In genomic region chr3:103130236-103130751, GRCm38 (mm10) we compare ENCODE assay signal across 8 mouse cellular contexts. TPM values are rescaled to one million over a fixed set of nuclear protein-coding genes. Genes with fewer than 3 reads are reported as not detected.
A peak's percentile ranks its signal among the peaks of the same experiment; 100 is the strongest.
DNase-seq lines count a peak whose midpoint lies in the region; ATAC-seq lines count a peak whose summit lies in the region.

No protein-coding gene starts in this region.

- 41% methylated on average over 6 of the region's 6 CpGs for WGBS in embryonic facial prominence, embryonic 14.5 days
- 50% methylated on average over 6 of the region's 6 CpGs for WGBS in hindbrain, embryonic 12.5 days
- 22% methylated on average over 6 of the region's 6 CpGs for WGBS in stomach, embryonic 16.5 days

- peaks cover 9% of the 10 kb centered on the region; the same call in 1 of the 2 replicates for H3K4me1 ChIP-seq in embryonic facial prominence, embryonic 14.5 days (ENCODE audit: control insufficient read depth, insufficient read depth, low read length)
- H3K4me1 ChIP-seq in hindbrain, embryonic 12.5 days: peaks cover 14% of the 10 kb centered on the region
- peaks cover 26% of the 10 kb centered on the region for H3K4me1 ChIP-seq in stomach, embryonic 16.5 days (ENCODE audit: control insufficient read depth, insufficient read depth, low read length)

- H3K36me3 ChIP-seq in embryonic facial prominence, embryonic 14.5 days (ENCODE audit: control insufficient read depth, insufficient read depth, low read length): 0 out of 2 replicates have a peak, but pooled peaks cover 7% of the 10 kb centered on the region
- H3K36me3 ChIP-seq in hindbrain, embryonic 12.5 days: no peaks in the 10 kb centered on the region
- no peaks in the 10 kb centered on the region for H3K36me3 ChIP-seq in stomach, embryonic 16.5 days (ENCODE audit: control insufficient read depth, insufficient read depth, low read length)

- DNase-seq in urinary bladder, postnatal 36 days (ENCODE audit: low spot score in 2 of 2): peak; percentile 25 to 30
- DNase-seq in urinary bladder, postnatal 4 days (ENCODE audit: low spot score in 2 of 2): no peak
- peak; percentile 64 for DNase-seq in embryonic facial prominence, embryonic 14.5 days (ENCODE audit: low spot score)
- DNase-seq in layer of hippocampus, postnatal 14 days (ENCODE audit: low spot score in 2 of 2): peak; percentile 16 to 24
- no peak for DNase-seq in testis, postnatal 10 days (ENCODE audit: low spot score)

- no peaks in the 10 kb centered on the region for H3K27me3 ChIP-seq in embryonic facial prominence, embryonic 14.5 days (replicated peaks; ENCODE audit: control insufficient read depth, insufficient read depth, low read length)
- H3K27me3 ChIP-seq in hindbrain, embryonic 12.5 days: no peaks in the 10 kb centered on the region
- no peaks in the 10 kb centered on the region for H3K27me3 ChIP-seq in stomach, embryonic 16.5 days (ENCODE audit: control insufficient read depth, insufficient read depth, low read length)

- no peaks in the 10 kb centered on the region for H3K9me3 ChIP-seq in embryonic facial prominence, embryonic 14.5 days (ENCODE audit: control insufficient read depth, low read length)
- H3K9me3 ChIP-seq in hindbrain, embryonic 12.5 days (replicated peaks): no peaks in the 10 kb centered on the region
- no peaks in the 10 kb centered on the region for H3K9me3 ChIP-seq in stomach, embryonic 16.5 days (replicated peaks; ENCODE audit: control insufficient read depth, low read length)

- H3K4me3 ChIP-seq in embryonic facial prominence, embryonic 14.5 days (ENCODE audit: low read depth, low read length): no peak overlapping the region
- no peak overlapping the region for H3K4me3 ChIP-seq in hindbrain, embryonic 12.5 days
- no peak overlapping the region for H3K4me3 ChIP-seq in stomach, embryonic 16.5 days (replicated peaks; ENCODE audit: low read length)

- ATAC-seq in embryonic facial prominence, embryonic 14.5 days (ENCODE audit: low read depth): peak; percentile 60; the same call in 1 of the 2 replicates
- ATAC-seq in hindbrain, embryonic 12.5 days (ENCODE audit: low FRiP score): 0 out of 2 replicates have a peak, but pooled peaks have one; percentile 40
- ATAC-seq in megakaryocyte progenitor cell, adult 5-6 weeks (replicated peaks; ENCODE audit: poor library complexity): peak; percentile 74
- ATAC-seq in stomach, embryonic 16.5 days (ENCODE audit: insufficient read depth, low FRiP score): peak; percentile 70

- no peak overlapping the region for H3K4me2 ChIP-seq in embryonic facial prominence, embryonic 14.5 days (ENCODE audit: low read depth, low read length)
- no peak overlapping the region for H3K4me2 ChIP-seq in hindbrain, embryonic 12.5 days (replicated peaks)
- 0 out of 2 replicates have a peak overlapping the region, but pooled peaks have one; percentile 9 for H3K4me2 ChIP-seq in stomach, embryonic 16.5 days (ENCODE audit: low read depth, low read length)

- H3K27ac ChIP-seq in embryonic facial prominence, embryonic 14.5 days (replicated peaks; ENCODE audit: low read depth, low read length): no peak overlapping the region
- peak overlapping the region; percentile 35 for H3K27ac ChIP-seq in hindbrain, embryonic 12.5 days
- peak overlapping the region; percentile 73 for H3K27ac ChIP-seq in stomach, embryonic 16.5 days (ENCODE audit: low read length)

- H3K9ac ChIP-seq in embryonic facial prominence, embryonic 14.5 days (ENCODE audit: low read depth, low read length): no peak overlapping the region
- no peak overlapping the region for H3K9ac ChIP-seq in hindbrain, embryonic 12.5 days
- no peak overlapping the region for H3K9ac ChIP-seq in stomach, embryonic 16.5 days (ENCODE audit: low read length)

RNA-seq across cellular contexts. Expression of gene Dennd2c, which starts 27.9 kb away (rescaled TPM):
- 7.6 and 8.5 TPM in 2 replicates for polyA plus RNA-seq in embryonic facial prominence, embryonic 14.5 days (2014; fragmentation: Nextera tagmentation; extraction: Ambion mirVana)
- 3.6 and 4.3 TPM in 2 replicates for polyA plus RNA-seq in hindbrain, embryonic 12.5 days (2016; fragmentation: Nextera tagmentation; extraction: Ambion mirVana)
- under 1 TPM; 0.67 to 0.94 TPM for total RNA-seq in layer of hippocampus, postnatal 14 days (2021)
- total RNA-seq in megakaryocyte progenitor cell, adult 5-6 weeks (2015): 1.1 and 1.4 TPM in 2 replicates
- total RNA-seq in megakaryocyte progenitor cell, adult 5-6 weeks (2017): 0.54 and 1.1 TPM in 2 replicates
- polyA plus RNA-seq in stomach, embryonic 16.5 days (2015; fragmentation: Nextera tagmentation; extraction: Ambion mirVana): 9.9 and 11.0 TPM in 2 replicates

RNA-seq across cellular contexts. Expression of gene Bcas2, which starts 41.2 kb away (rescaled TPM):
- polyA plus RNA-seq in embryonic facial prominence, embryonic 14.5 days (2014; fragmentation: Nextera tagmentation; extraction: Ambion mirVana): 143 and 163 TPM in 2 replicates
- 226 and 235 TPM in 2 replicates for polyA plus RNA-seq in hindbrain, embryonic 12.5 days (2016; fragmentation: Nextera tagmentation; extraction: Ambion mirVana)
- total RNA-seq in layer of hippocampus, postnatal 14 days (2021): 10 to 100 TPM; 62.0 to 62.9 TPM
- total RNA-seq in megakaryocyte progenitor cell, adult 5-6 weeks (2015): 129 and 130 TPM in 2 replicates
- 169 and 190 TPM in 2 replicates for total RNA-seq in megakaryocyte progenitor cell, adult 5-6 weeks (2017)
- polyA plus RNA-seq in stomach, embryonic 16.5 days (2015; fragmentation: Nextera tagmentation; extraction: Ambion mirVana): 177 and 186 TPM in 2 replicates

RNA-seq across cellular contexts. Expression of gene Ampd1, which starts 56.5 kb away (rescaled TPM):
- 14.4 and 23.9 TPM in 2 replicates for polyA plus RNA-seq in embryonic facial prominence, embryonic 14.5 days (2014; fragmentation: Nextera tagmentation; extraction: Ambion mirVana)
- polyA plus RNA-seq in hindbrain, embryonic 12.5 days (2016; fragmentation: Nextera tagmentation; extraction: Ambion mirVana): 0.48 TPM in 1 of 2 replicates, not detected in the other
- total RNA-seq in layer of hippocampus, postnatal 14 days (2021): not detected
- not detected in 2 replicates for total RNA-seq in megakaryocyte progenitor cell, adult 5-6 weeks (2015)
- total RNA-seq in megakaryocyte progenitor cell, adult 5-6 weeks (2017): not detected in 2 replicates
- 0.27 and 8.9 TPM in 2 replicates for polyA plus RNA-seq in stomach, embryonic 16.5 days (2015; fragmentation: Nextera tagmentation; extraction: Ambion mirVana)

Comparison
In these comparisons a context has a peak if more than half of its experiments do, and no peak if none do; other contexts are left out.
1. DNase-seq: peak in urinary bladder, postnatal 36 days (2 of 2), embryonic facial prominence, embryonic 14.5 days (single experiment) and layer of hippocampus, postnatal 14 days (2 of 2); none in urinary bladder, postnatal 4 days (0 of 2) and testis, postnatal 10 days (single experiment).
2. Peak in every context shown above with its lines, with median percentiles within 50 percentile points of each other: ATAC-seq.